Mouse (Mus musculus): ENCODE results near the gene Atg9b.

Atg9b gene

DNA sequence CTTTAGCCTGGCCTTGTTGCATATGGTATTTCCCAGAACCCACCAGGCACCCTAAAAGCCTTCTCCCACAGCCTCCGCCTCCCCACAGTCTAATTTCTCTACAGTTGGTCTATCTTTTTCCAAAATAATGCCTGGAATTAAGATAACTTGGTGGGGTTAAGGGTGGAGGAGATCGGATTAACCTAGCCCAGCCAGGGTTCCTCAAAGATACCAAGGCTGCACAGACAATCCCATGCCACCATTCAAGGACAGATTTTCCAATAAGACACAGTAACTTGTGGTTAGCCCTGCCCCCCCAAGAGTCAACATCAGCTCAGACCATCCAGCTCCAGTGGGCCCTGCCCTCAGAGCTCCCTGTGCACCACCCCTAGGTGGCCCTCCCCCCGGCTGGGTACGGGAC is 11.4 kb downstream of the Atg9b start:
- no peak for DNase-seq (ENCODE audit: low spot score)

GRCm38 (mm10) chr5:24379501-24379900 is 12.4 kb downstream of the Atg9b start:
- no peak for DNase-seq (ENCODE audit: low spot score)

DNA sequence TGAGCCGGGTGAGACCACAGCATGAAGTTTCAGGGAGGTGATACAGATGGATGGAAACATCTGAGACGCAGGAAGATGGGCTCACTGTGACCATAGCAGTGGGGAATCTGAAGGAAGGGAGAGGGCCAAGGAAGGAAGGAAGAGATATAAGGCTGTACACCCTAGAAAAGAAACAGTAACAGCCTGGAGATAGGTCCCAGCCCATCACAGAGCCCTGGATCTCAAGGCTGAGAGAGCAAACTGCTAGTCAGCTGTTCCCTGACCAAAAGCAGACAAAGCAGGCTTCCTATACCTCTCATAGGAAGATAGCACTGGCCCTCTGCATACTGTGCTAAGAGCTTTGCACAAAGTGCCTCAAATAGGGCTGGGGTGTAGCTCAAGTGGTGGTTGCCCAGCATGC is 13.2 kb downstream of the Atg9b start:
- no peak for DNase-seq (ENCODE audit: low spot score)

- no peak for DNase-seq (ENCODE audit: low spot score)
Observed at GRCm38 (mm10) chr5:24374666-24375328, 17.1 kb downstream of the Atg9b start.

DNA sequence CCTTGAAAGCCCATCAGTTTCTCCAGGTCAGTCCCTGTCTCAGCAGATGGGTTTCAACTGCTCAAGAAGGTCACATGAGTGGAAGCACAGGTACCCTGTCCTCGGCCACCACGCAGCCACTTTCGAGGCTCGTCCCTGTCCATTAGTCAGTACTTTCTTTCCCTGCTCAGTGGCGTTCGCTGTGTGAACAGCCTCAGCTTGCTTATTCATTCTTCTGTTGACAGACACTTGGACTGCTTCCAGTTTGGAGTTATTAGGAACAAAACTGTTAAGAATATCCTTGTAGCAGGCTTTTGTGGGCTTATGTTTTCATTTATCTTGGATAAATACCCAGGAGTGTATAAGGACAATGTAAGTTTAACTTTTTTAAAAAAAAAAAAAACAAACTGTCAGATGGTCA is 17.7 kb downstream of the Atg9b start:
- no peak for DNase-seq (ENCODE audit: low spot score)

DNA sequence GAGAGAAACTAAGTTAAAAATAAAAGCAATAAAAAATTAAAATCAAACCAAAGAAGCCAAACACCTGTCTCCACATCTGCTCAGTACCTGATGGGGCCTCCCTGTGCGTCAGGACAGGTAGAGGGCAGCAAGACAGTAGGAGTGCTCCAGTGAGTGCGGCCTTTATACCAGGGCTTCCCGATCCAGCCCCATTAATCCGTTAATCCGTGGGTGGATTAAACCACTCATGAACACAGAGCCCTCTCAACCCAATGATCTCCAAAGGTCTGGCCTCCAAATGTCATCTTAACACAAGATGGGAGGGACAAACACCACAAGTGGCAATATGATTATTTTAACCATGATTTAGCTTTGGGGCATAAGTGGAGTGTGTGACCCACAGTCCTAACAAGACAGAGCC is 18.1 kb downstream of the Atg9b start:
- DNase-seq (ENCODE audit: low spot score), result no peak

DNA sequence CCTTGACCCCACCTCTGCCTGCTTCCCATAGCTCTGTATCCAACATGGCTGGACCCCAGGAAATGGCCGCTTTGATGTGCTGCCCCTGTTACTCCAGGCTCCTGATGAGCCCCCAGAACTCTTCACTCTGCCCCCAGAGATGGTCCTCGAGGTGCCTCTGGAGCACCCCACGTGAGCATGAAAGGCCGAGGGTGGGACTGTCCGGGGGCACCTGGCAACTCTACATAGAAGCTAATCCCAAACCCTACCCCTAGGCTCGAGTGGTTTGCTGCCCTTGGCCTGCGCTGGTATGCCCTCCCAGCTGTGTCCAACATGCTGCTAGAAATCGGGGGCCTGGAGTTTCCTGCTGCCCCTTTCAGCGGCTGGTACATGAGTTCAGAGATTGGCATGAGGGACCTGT is 22.2 kb downstream of the Atg9b start:
- no peak for DNase-seq (ENCODE audit: low spot score)

- DNase-seq (ENCODE audit: low spot score), result no peak
Observed at GRCm38 (mm10) chr5:24366426-24366825, 25.5 kb downstream of the Atg9b start.

DNA sequence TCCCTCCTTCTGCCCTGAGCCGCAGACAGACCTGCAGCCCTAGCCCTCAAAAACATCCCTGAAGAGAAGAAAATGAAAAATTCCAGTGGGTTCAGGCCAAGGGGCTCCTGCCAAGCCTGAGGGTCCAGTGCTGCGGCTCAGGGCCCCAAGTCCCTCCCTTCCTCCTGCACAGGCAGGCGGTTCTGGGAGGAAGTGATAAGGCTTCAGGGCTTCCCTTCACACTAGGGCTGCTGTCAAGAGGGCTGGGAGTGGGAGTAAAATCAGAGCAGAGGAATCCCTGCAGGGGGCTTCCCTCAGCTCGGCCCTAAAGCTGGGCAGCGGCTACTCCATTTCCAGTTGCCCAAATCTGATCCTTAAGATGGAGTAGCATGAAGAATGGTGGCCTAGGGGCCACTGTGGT is 26.4 kb downstream of the Atg9b start:
- peak; percentile 36 for DNase-seq (ENCODE audit: low spot score)

DNA sequence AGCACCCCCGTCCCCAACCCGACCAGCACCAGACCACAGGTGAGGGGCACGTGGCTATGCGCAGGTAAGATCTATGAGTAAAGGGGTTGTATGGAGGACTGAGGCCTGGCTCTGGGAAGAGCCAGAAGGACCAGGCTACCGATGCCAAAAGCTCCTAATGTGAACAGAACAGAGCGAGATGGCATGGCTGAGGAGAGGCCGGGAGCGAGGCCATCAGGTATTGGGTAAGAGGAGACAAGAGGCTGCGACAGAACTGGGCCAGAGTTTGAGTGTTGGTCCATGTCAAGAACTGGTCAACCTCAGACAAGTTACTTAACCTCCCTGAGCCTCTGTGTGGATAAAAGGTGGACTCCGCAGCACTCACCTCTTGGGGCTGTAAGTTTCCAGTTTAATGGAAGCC is 27.0 kb downstream of the Atg9b start:
- DNase-seq (ENCODE audit: low spot score), result no peak

DNA sequence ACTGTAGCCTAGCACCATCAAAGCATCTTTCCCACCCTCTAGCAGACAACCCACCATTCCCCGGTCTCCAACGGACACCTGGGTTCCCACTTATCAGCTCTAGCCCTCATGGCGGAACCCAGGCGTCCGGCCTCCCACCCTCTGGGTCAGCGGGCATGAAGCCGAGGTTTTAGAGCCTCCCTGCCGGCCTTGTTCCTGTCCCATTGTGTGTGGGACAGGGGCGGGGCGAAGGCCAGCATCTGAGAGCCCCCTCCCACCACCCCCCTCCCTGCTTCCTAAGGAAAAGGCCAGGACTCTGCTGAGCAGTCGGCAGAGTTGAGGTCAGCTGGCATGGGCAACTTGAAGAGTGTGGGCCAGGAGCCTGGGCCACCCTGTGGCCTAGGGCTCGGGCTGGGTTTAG is 27.4 kb downstream of the Atg9b start, which contains the start of gene Nos3:
Gene Nos3, plus strand, starts transcription at position 303 of the 400 bp plus-strand sequence.
- DNase-seq (ENCODE audit: low spot score), result peak; percentile 43

DNA sequence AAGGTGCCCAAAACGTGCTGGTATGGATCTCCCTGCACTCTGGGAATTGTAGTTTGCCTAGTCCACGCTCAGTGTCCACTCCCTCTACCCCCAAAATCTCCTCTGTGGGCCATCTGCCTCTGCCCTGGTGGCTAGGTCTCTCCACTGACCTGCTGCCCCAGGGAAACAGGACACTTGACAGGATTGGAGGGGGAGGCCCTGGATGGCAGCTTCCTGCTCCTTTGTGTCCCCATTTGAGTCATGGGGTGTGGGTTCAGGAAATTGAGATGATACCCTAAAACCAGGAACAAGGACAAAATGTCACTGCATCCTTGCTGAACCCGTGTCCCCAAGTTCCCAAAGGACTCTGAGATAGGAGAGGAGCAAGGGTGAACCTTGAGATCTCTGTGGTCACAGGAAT is 27.9 kb downstream of the Atg9b start:
- peak; percentile 33 for DNase-seq (ENCODE audit: low spot score)

DNA sequence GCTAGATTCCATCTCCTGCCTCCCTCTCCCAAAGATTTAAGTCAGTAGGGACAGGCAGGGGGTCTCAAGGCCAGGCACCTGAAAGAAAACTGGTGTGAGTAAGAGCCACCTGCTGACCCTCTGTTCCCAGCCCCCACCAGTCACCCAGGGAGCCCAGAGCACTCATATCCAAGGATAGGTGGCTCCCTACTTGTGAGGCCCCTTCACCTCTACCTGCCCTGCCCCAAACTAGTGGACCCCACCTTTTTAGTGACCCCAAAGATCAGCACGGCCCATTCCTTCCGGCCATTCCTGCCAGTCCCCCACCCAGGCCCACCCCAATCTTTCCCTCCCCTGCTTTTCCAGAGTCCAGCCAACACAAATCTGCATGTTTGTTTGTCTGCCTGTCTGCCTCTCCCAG is 28.5 kb downstream of the Atg9b start:
- DNase-seq (ENCODE audit: low spot score), result peak; percentile 36

GRCm38 (mm10) chr5:24360792-24361454 is 31.0 kb downstream of the Atg9b start:
- peak; percentile 89 for DNase-seq (ENCODE audit: low spot score)

DNA sequence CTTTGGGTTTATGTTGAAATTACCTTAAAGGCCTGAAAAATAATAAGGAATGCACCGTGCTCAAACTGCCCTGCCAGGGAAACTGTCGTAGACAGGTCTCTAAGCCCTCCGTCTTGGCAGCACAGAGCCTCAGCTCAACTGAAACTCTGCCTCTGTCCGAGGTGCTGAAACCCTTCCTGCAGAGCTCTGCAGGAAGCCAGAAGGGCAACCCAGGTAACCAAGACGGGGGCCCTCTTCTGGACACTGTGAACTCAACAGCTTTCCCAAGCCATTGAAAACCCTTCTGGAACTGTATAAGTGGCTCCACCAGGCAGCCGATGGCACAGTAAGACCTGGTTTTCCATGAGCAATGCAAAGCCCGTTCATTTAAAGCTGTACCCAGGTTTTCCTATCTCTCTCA is 34.5 kb downstream of the Atg9b start:
- peak; percentile 93 for DNase-seq (ENCODE audit: low spot score)

DNA sequence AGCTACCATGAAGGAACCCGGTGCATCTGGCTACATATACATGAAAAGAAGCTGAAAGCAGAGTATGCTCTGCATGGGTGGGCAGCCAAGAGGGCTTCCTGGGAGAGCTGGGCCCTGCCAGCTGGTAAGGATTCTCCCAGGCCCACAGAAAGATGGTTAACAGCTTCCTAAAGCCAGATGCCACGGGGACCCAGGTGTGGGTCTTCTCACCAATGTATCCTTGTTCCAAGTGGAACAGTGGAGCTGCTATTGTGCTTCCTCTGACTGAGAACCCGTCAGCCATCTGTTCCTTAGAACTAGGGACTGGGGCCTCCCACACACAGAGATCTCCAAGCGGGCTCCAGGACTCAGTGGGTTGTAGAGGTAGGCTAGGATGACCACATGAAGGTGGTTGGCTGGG is 35.2 kb downstream of the Atg9b start:
- no peak for DNase-seq (ENCODE audit: low spot score)

DNA sequence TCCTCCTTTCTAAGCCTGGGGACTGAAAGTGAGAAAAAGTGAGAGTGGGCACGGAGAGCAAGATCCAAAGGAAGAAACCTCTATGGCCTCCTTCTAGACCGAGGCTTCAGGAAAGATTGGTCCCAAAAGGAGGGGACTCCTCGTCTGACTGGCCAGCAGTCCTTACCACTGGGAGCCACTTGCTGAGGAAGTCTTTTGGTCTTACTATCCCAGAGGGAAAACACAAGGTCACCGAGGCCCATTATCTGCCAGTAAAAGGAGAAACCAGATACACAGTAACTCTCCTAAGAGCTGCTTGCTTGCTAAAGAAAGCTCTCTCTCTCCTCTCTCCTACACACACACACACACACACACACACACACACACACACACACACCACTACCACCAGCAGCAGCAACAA is 38.6 kb downstream of the Atg9b start:
- peak; percentile 53 for DNase-seq (ENCODE audit: low spot score)

DNA sequence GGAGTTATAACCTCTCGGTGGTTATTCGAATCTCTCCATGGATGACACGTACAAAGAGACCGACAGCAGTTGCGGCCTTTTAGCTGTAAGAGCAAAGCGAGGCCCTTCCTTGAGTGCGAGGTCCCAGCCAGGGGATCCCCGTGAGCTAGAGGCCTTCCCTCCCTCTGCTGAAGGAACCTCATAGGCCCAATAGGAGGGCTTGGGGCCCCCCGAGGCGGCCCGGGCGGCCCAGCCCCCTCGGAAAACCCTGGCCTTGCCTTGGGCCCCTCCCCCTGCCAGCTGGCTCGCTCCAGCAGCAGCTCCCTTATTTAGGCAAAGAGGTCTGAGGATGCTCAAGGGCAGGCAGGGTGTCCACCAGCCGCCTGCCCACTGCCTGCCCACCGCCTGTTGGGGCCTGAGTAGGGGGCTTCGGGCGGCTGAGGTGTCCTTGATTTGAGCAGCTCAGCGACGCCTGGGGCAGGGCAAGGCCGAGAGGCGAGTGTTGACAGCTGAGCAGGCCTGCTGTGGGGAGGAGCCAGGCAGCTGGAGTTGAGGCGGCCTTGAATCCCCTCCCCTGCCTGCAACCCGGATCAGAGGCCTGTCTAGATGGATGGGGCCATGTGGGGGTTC is 39.6 kb downstream of the Atg9b start:
- peak; percentile 84 for DNase-seq (ENCODE audit: low spot score)

DNA sequence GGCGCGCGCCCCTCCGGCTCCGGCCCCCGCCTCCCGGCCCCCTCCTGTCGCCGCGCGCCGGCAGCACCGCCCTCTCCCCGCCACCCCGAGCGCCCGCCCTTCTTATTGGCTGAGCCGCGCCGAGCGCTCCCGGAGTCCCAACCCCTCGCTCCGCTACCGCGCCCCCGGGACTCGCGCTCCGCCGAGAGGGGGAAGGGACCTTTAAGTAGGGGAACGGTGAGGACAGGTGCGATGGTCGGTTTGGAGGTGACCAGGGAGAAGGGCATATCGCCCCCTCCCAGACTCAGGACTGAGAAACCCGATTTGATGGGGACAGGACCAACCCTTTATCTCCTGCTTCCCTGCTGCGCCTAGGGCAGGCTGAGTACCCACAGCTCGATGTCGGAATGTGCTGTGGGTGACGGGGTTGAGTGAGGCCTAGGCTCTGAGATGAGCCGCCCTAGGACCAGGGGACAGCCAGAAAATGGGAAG is 40.2 kb downstream of the Atg9b start:
- DNase-seq (ENCODE audit: low spot score), result peak; percentile 94

- no peak for DNase-seq (ENCODE audit: low spot score)
Observed at GRCm38 (mm10) chr5:24351278-24351677, 40.7 kb downstream of the Atg9b start, which contains the start of gene Kcnh2. Gene Kcnh2, minus strand, starts transcription at chr5:24351604.

GRCm38 (mm10) chr5:24350531-24351250 is 41.3 kb downstream of the Atg9b start:
- DNase-seq (ENCODE audit: low spot score), result peak; percentile 71

- peak; percentile 58 for DNase-seq (ENCODE audit: low spot score)
Observed at GRCm38 (mm10) chr5:24350073-24350472, 41.9 kb downstream of the Atg9b start.

DNA sequence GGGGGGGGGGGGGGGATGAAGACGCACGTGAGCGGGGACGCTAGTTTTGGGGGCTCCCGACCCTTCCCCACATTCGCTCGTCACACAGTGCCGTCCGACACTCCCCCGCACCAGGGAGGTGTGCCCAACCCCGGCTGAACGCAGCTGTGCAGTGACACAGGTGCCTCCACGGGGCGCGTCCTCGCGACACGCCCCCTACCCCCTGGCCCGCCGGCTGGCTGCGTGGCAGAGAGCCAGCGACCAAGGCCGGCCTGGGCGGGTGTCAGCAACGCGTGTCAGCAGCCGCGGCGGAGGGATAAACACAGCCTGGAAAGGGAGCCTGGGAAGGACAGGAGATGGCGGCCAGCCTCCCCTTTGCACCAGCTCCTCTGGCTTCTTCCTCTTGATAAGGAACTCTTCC is 43.4 kb downstream of the Atg9b start:
- peak; percentile 78 for DNase-seq (ENCODE audit: low spot score)

All from testis, postnatal 10 days (tissue).